Mouse (Mus musculus) thymus, postnatal 36 days (tissue): ENCODE results near the gene Mbd3l1.

Experiments used
- DNase-seq, 2 experiments: peaks; one replicate each; pipeline ENCODE4 v3.0.0; 2022; ENCODE audit warnings: mixed read lengths in 2 of 2

Mbd3l1 gene

DNA sequence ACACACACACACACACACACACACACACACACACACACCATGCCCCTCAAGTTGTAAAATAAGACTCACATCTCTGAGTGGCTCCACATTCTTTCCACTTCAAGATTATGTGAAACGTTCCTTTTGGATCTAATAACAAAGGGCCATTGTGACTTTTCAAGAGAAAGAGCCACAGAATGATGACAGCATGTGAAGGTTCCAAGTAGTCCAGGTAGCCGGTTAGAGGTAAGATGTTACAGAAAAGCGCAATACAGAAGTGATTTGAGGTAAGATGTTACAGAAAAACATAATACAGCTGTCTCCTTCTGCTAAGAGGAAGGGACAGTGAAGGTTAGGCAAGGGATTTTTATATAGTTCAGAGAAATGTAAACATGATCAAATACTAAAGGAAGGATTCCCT lies at the start of gene Mbd3l1, which contains the start of gene Zfp558:
TSS of gene Mbd3l1 (plus strand) at position 192 of the 400 bp plus-strand sequence.
TSS of gene Zfp558 (minus strand) at position 101 of the 400 bp plus-strand sequence.
- no peak for DNase-seq

GRCm38 (mm10) chr9:18430354-18430753 lies 47.8 kb upstream of the Mbd3l1 start, which contains the start of gene Mbd3l2:
Gene Mbd3l2 (plus strand): TSS chr9:18430654.
- DNase-seq, result no peak

DNA sequence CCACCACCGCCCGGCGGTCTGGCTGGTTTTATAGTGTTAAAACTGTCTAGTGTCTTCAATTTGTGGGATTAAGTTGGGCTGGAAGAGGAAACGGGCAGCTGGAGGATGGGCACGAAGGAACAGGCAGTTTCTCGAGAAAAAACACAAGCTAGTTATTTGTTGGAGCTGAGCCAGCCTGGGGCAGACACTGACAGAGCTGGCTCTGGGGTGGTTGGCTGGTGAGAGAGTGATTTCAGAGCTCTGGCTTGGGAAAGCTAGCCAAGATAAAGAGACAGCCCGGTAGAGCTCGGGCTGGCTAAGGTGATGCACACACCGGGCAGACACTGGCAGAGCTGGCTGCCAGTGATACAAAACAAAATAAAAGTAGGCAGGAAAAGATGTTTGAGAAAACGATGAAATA lies 46.5 kb upstream of the Mbd3l1 start:
- DNase-seq, result no peak

DNA sequence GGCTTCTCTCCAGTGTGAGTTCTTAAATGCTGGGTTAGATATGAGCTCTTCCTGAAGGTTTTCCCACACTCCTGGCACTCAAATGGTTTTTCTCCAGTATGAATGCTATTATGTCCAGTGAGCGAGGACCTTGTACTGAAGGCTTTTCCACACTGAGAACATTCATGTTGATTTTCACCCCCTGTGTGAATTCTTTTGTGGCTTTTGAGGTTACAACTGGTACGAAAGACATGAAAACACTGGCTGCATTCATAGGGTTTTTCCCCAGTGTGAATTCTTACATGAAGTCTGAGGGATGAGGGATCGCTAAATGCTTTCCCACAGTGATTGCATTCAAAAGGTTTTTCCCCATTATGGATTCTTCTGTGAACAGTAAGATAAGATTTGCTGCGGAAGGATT lies 21.6 kb upstream of the Mbd3l1 start:
- no peak for DNase-seq

- no peak for DNase-seq
Observed at GRCm38 (mm10) chr9:18467350-18467749, 10.8 kb upstream of the Mbd3l1 start.

DNA sequence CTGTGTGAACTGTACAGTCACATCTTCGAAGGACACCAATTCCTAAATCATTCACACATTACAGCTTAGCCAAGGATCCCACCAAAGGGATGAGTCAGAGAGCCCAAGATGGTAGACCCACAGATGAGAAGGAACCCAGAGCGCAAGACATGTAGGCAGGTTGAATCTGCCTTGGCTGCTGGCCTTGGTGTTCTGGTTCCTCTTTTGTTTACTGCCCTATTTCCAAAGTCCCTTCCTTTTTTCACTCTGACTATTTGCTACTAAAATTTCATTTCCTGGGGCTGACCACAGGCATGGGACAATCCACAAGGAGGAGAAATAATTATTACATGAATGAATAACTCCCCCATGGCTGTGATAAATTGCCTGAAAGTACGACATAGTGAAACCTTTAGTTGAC lies 10.2 kb upstream of the Mbd3l1 start:
- DNase-seq, result no peak

DNA sequence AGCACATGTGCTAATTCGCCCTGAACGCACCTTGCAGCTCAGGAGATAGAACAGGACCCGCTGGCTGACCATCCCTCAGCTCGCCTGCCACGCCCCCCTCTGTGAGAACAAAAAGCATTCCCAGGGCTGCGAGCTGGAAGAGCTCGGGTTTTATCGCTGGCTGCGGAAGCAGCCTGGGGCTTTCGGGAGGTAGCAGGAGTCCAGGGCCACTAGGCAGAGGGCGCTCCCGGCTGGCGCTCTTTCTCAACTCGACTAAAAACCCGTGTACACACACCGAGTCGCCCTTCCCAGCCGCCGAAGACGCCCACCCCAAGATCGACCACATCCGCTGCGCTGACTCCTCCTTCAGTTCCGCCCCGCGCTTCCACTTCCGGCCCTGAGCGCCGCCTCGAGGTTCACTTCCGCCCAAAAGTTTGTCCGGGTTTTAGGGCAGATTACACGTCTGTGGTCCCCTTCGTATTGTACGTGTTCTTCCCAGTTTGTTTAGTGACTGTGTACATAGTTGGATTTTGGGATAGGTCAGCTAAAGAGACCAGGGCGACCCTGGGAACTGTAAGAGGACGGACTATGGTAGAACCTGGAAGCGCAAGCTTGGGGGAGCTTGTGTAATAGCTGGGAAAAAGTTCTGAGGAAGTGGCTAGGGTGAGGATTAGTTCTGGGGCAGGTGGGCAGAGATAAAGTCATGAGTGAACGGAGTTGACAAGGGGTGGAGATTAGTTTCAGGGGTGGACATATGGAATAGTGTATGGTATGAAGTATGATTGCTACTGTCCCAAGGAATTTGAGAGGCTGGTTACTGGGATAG lies 4.6 kb upstream of the Mbd3l1 start:
- DNase-seq, result peak; percentile 75 to 79

GRCm38 (mm10) chr9:18508098-18508497 lies 29.9 kb downstream of the Mbd3l1 start:
- no peak for DNase-seq
